Mouse (Mus musculus) frontal cortex, adult 2 months (tissue): ENCODE measurements at regions not wholly inside any gene's neighbourhood (a gene's known extent, or its start where the extent isn't known, plus 50 kb on each side); places are given as distances from the start of the nearest gene placed in this dataset.

Experiments
- DNase-seq, 2 experiments: peaks; one replicate each; pipeline ENCODE4 v3.0.0; 2022; ENCODE audit warnings: low spot score in 1 of 2; ENCODE audit errors: extremely low spot score in 1 of 2

- DNase-seq: no peak
Measured at GRCm38 (mm10) chr8:59265685-59266084, 353.2 kb upstream of the Galntl6 start.

GRCm38 (mm10) chr8:59232799-59233198 lies 320.4 kb upstream of the Galntl6 start:
- DNase-seq: no peak

DNA sequence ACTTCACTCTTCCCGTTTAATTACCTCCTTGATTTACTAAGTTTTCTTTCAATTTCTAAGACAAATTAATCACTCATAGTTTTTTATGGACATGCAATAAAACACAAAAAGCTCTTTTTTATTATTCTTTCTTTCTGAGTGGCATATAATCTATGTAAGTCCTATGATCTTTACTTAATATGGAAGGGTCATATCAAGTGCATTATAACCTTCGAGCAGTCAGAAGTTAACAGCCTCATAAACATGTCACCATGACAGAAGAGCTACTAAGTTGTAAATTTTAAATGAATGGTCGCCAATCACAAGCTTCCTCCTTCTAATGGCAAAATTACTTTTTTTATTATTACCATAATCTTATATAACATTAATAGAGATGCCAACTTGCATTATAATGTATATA lies 312.2 kb upstream of the Galntl6 start:
- no peak for DNase-seq

- no peak for DNase-seq
Measured at GRCm38 (mm10) chr8:59174578-59175357, 262.3 kb upstream of the Galntl6 start.

DNA sequence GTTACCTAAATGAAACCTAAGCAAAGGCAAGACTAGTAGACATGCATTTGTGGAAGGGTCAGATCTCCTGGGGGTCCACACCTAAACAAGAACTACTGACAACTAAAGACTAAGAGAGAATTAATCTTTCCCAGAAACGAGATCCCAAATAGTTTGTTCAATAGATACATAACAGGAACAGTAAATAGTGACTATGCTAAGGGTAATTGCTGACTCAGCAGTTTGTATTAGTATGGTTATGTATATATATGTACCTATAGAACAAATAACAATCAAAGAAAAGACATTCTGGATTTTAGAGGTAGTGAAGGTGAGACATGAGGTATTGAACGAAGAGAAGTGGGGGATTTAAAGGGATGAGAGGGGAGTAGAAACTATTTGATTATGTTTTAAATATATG lies 218.3 kb upstream of the Galntl6 start:
- no peak for DNase-seq

- DNase-seq: no peak
Measured at GRCm38 (mm10) chr8:59113221-59113620, 200.8 kb upstream of the Galntl6 start.

DNA sequence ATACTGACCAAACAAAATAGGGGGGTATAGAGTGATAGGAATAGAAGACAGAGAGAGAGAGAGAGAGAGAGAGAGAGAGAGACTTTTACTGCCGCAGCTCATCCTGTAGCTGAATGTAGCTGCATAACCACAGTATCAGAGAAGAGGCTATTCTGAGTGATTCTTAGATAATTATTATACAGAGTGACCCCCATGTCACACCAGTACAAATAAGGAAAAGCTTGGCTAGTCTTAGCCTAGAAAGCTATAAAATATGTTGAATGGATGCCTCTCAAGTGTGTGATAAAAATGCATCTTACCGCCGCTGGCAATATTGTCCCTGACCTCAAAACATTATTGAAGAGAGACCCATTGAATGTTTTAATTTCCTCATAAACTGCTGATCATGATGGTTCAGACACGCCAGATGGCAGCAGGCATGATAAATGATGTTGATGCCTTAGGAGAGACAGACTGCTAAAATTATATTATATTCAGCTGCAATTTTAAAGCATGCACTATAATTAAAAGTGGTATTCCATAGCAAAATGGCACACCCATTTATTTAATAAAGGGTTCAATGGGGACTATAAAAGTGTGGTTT lies 178.9 kb upstream of the Galntl6 start:
- peak in 1 of 2 experiments; percentile 2 for DNase-seq
